Mouse (Mus musculus) heart, embryonic 16.5 days (tissue): ENCODE data around the gene Rrp7a. TPM values are rescaled to one million over a fixed set of nuclear protein-coding genes. Genes with fewer than 3 reads are reported as not detected.
A peak's percentile ranks its signal among the peaks of the same experiment; 100 is the strongest.

Source experiments
- ATAC-seq: fragments of 200-750 bp; cut with Nextera tagmentation; replicated peaks from 2 replicates; pipeline ENCODE4 v1.8.0; 2017; ENCODE audit warnings: moderate number of reproducible peaks; ENCODE audit not compliant: insufficient read depth, low FRiP score; ENCODE audit errors: extremely low read depth
- H3K27ac ChIP-seq: fragments of 300-500 bp; sonication (generic); 2 replicates; pipeline ENCODE4 v1.5.1; 2014; ENCODE audit warnings: mild to moderate bottlenecking, low read length, control low read depth, moderate library complexity
- H3K27me3 ChIP-seq: fragments of 300-500 bp; sonication (generic); 2 replicates; pipeline ENCODE4 v1.6.1; 2014; ENCODE audit warnings: low read length, mixed read lengths; ENCODE audit not compliant: control insufficient read depth, insufficient read depth
- H3K36me3 ChIP-seq: fragments of 300-500 bp; sonication (generic); 2 replicates; pipeline ENCODE4 v1.6.1; 2014; ENCODE audit not compliant: control insufficient read depth, insufficient read depth
- H3K4me1 ChIP-seq: fragments of 300-500 bp; sonication (generic); 2 replicates; pipeline ENCODE4 v1.6.1; 2014; ENCODE audit warnings: low read length, mixed read lengths; ENCODE audit not compliant: control insufficient read depth, insufficient read depth
- H3K4me2 ChIP-seq: fragments of 300-500 bp; sonication (generic); 2 replicates; pipeline ENCODE4 v1.6.1; 2014; ENCODE audit warnings: low read depth, mild to moderate bottlenecking, control low read depth, low read length
- H3K4me3 ChIP-seq: fragments of 300-500 bp; sonication (generic); 2 replicates; pipeline ENCODE4 v1.5.1; 2014; ENCODE audit warnings: mild to moderate bottlenecking, control low read depth, low read length
- H3K9ac ChIP-seq: fragments of 300-500 bp; sonication (generic); 2 replicates; pipeline ENCODE4 v1.6.1; 2014; ENCODE audit warnings: low read length, control low read depth
- H3K9me3 ChIP-seq: fragments of 300-500 bp; sonication (generic); replicated peaks from 2 replicates; pipeline ENCODE4 v1.6.1; 2016; ENCODE audit warnings: low read length; ENCODE audit not compliant: control insufficient read depth
- WGBS: fragments of 180-500 bp; shearing (Covaris S2); extraction: QIAGEN DNeasy Blood & Tissue Kit; methylation state at CpG from one replicate; pipeline ENCODE4 v1.1.7; 2014; 5-methylcytosine and 5-hydroxymethylcytosine counted together
- polyA plus RNA-seq: library from polyadenylated mRNA; unstranded; fragments of >200 nt; fragmentation: Nextera tagmentation; extraction: Ambion mirVana; gene quantifications from 2 replicates; pipeline ENCODE4 v1.2.1, GENCODE M21; 2015

Rrp7a gene
- polyA plus RNA-seq, 1 experiment from 2014 or later: 43.3 TPM

GRCm38 (mm10) chr15:83107814-83108213, 14.8 kb downstream of the Rrp7a start:
- Histone ChIP-seq H3K36me3 (peaks cover 4% of the 10 kb centered on the region), H3K9ac (no peak overlapping the region), H3K9me3 (no peaks in the 10 kb centered on the region), H3K4me2 (no peak overlapping the region), H3K4me3 (no peak overlapping the region), H3K4me1 (peaks cover 3% of the 10 kb centered on the region), H3K27ac (no peak overlapping the region), H3K27me3 (no peaks in the 10 kb centered on the region)
- no peak for ATAC-seq
- 75% methylated on average over 6 of the region's 6 CpGs for WGBS

- H3K9me3 ChIP-seq: no peaks in the 10 kb centered on the region
- no peak overlapping the region for H3K9ac ChIP-seq
- H3K4me2 ChIP-seq: no peak overlapping the region
- WGBS: 80% methylated on average over 6 of the region's 6 CpGs
- no peaks in the 10 kb centered on the region for H3K4me1 ChIP-seq
- ATAC-seq: no peak
- no peak overlapping the region for H3K4me3 ChIP-seq
- H3K36me3 ChIP-seq: peaks cover 4% of the 10 kb centered on the region
- H3K27me3 ChIP-seq: no peaks in the 10 kb centered on the region
- no peak overlapping the region for H3K27ac ChIP-seq
Observed at GRCm38 (mm10) chr15:83106426-83106825, 16.2 kb downstream of the Rrp7a start.

DNA sequence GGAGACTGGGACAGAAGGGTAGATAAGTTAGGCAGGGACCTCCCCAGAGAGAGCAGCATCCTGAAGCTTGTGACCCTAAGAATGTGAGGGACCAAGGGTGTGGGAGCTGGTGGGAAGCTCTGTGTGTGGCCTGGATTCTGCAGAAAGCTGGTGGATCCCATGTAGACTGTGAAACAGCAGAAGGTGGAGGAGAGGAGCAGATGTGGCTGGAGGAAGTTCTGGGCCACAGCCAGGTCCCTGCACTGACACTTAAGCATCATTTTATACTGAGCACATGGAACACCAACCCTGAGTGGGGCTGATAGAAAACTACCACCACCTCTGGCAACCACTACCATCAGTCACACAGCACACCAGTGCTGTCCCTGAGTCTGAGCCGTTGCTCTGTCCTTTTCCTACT, 19.5 kb downstream of the Rrp7a start:
- H3K4me3 ChIP-seq: no peak overlapping the region
- H3K4me1 ChIP-seq: peaks cover 6% of the 10 kb centered on the region
- H3K27ac ChIP-seq: no peak overlapping the region
- peaks cover 5% of the 10 kb centered on the region; the same call in 1 of the 2 replicates for H3K27me3 ChIP-seq
- ATAC-seq: no peak
- H3K9me3 ChIP-seq: no peaks in the 10 kb centered on the region
- 67% methylated on average over 1 of the region's 1 CpGs for WGBS
- H3K4me2 ChIP-seq: no peak overlapping the region
- no peaks in the 10 kb centered on the region for H3K36me3 ChIP-seq
- no peak overlapping the region for H3K9ac ChIP-seq

- H3K4me3 ChIP-seq: peak overlapping the region; percentile 67
- 3% methylated on average over 8 of the region's 8 CpGs for WGBS
- peak overlapping the region; percentile 87 for H3K9ac ChIP-seq
- H3K27ac ChIP-seq: peak overlapping the region; percentile 86
- H3K27me3 ChIP-seq: peaks cover 5% of the 10 kb centered on the region; the same call in 1 of the 2 replicates
- ATAC-seq: no peak; the same call in 1 of the 2 replicates
- H3K36me3 ChIP-seq: no peaks in the 10 kb centered on the region
- H3K4me2 ChIP-seq: peak overlapping the region; percentile 85
- no peaks in the 10 kb centered on the region for H3K9me3 ChIP-seq
- peaks cover 6% of the 10 kb centered on the region for H3K4me1 ChIP-seq
Observed at GRCm38 (mm10) chr15:83100332-83100662, 22.3 kb downstream of the Rrp7a start.

- WGBS: 3% methylated on average over 31 of the region's 31 CpGs
- peaks cover 6% of the 10 kb centered on the region for H3K4me1 ChIP-seq
- H3K4me2 ChIP-seq: peak overlapping the region; percentile 85
- peak overlapping the region; percentile 87 for H3K9ac ChIP-seq
- ATAC-seq: peak; percentile 94
- H3K27me3 ChIP-seq: peaks cover 5% of the 10 kb centered on the region; the same call in 1 of the 2 replicates
- no peaks in the 10 kb centered on the region for H3K9me3 ChIP-seq
- H3K36me3 ChIP-seq: no peaks in the 10 kb centered on the region
- peak overlapping the region; percentile 86 for H3K27ac ChIP-seq
- H3K4me3 ChIP-seq: peak overlapping the region; percentile 67
Observed at GRCm38 (mm10) chr15:83099533-83100331, 22.9 kb downstream of the Rrp7a start.

- H3K9me3 ChIP-seq: no peaks in the 10 kb centered on the region
- H3K9ac ChIP-seq: no peak overlapping the region
- H3K27ac ChIP-seq: no peak overlapping the region
- 36% methylated on average over 2 of the region's 2 CpGs for WGBS
- H3K4me3 ChIP-seq: no peak overlapping the region
- no peaks in the 10 kb centered on the region for H3K36me3 ChIP-seq
- peaks cover 5% of the 10 kb centered on the region; the same call in 1 of the 2 replicates for H3K27me3 ChIP-seq
- no peak overlapping the region for H3K4me2 ChIP-seq
- peaks cover 6% of the 10 kb centered on the region for H3K4me1 ChIP-seq
- no peak for ATAC-seq
Observed at GRCm38 (mm10) chr15:83095950-83096349, 26.7 kb downstream of the Rrp7a start.

DNA sequence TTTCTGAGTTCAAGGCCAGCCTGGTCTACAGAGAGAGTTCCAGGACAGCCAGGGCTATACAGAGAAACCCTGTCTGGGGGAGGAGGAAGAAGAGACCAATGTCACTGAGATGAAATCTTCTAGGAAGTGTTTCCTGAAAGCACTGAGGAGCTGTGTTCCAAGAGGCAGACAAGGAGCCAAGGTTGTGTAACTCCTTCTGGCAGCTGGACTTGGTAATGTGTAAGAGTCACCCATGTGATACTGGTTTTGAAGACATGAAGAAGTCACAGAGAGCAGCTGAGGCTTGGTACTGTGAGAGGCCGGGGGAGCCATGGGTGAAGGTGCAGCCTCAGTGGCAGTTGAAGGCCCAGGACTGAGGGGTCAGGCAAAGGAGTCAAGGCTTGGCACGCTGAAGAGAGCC, 28.9 kb downstream of the Rrp7a start:
- no peak for ATAC-seq
- WGBS: 78% methylated on average over 2 of the region's 2 CpGs

DNA sequence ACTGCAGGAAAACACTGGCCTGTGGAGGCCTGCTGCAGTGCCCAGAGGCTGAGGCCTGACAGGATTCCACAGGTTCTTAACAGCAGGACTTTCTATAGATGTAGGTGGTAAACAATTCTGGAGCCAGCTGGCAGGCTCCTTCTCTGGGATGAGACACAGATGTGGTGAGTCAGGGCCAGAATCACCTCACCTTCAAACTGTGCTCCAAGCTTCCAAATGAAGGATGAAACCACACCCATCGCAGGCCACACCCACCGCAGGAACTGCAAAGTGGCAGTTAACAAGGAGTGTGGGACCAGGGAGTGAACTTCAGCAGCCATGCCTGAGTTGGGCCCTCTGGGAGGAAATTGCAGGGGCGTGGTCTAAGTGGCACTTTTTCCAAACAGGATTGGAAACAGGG, 31.7 kb downstream of the Rrp7a start:
- Histone ChIP-seq H3K4me2 (no peak overlapping the region), H3K4me1 (0 out of 2 replicates have a peak, but pooled peaks cover 2% of the 10 kb centered on the region), H3K27me3 (peaks cover 12% of the 10 kb centered on the region), H3K4me3 (no peak overlapping the region), H3K27ac (no peak overlapping the region), H3K9ac (no peak overlapping the region), H3K9me3 (no peaks in the 10 kb centered on the region), H3K36me3 (no peaks in the 10 kb centered on the region)
- ATAC-seq: no peak
- WGBS: 43% methylated on average over 3 of the region's 3 CpGs

More for the DNA sequence above, 28.9 kb downstream of the Rrp7a start:
- Histone ChIP-seq H3K4me3 (no peak overlapping the region), H3K36me3 (no peaks in the 10 kb centered on the region), H3K4me2 (no peak overlapping the region), H3K9ac (no peak overlapping the region), H3K9me3 (no peaks in the 10 kb centered on the region), H3K27ac (no peak overlapping the region), H3K4me1 (0 out of 2 replicates have a peak, but pooled peaks cover 2% of the 10 kb centered on the region), H3K27me3 (peaks cover 14% of the 10 kb centered on the region)

DNA sequence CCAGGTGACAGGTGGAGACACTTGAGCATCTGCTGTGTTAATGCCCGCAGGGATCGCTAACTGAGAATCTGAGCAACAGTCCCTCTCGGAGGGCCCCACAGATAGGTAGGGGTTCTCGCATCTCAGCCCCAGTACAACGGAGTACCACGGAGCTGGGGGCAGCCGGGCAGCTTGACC, 33.3 kb downstream of the Rrp7a start, which contains the start of gene Serhl:
Gene Serhl (plus strand): TSS at position 78 of the 177 bp plus-strand sequence.
- WGBS: 26% methylated on average over 7 of the region's 7 CpGs
- no peaks in the 10 kb centered on the region for H3K36me3 ChIP-seq
- H3K27me3 ChIP-seq: peaks cover 12% of the 10 kb centered on the region
- H3K4me3 ChIP-seq: no peak within 1 kb of the TSS
- ATAC-seq: no peak
- no peak within 1 kb of the TSS for H3K4me2 ChIP-seq
- H3K9me3 ChIP-seq: no peaks in the 10 kb centered on the region
- no peak within 1 kb of the TSS for H3K9ac ChIP-seq
- no peak within 1 kb of the TSS for H3K27ac ChIP-seq
- H3K4me1 ChIP-seq: 0 out of 2 replicates have a peak, but pooled peaks cover 3% of the 10 kb centered on the region
